Mouse (Mus musculus): ENCODE data around the gene Plcxd3. TPM values are rescaled to one million over a fixed set of nuclear protein-coding genes. Genes with fewer than 3 reads are reported as not detected.

Gene Plcxd3
- 0.27 TPM for polyA plus RNA-seq (2014; fragmentation: Illumina TruSeq; extraction: RNeasy Lipid Tissue Mini Kit (QIAGEN cat#74804); ENCODE audit: low read depth, low replicate concordance)

GRCm38 (mm10) chr15:4375423-4376220 is at the start of gene Plcxd3:
Gene Plcxd3, plus strand, starts transcription at chr15:4375491.

